Mouse (Mus musculus): ENCODE measurements at regions not wholly inside any gene's neighbourhood (a gene's known extent, or its start where the extent isn't known, plus 50 kb on each side); places are given as distances from the start of the nearest gene placed in this dataset.

- no peaks in the 10 kb centered on the region for H3K4me1 ChIP-seq (ENCODE audit: control insufficient read depth, insufficient read depth, low read length)
- no peaks in the 10 kb centered on the region for H3K9me3 ChIP-seq (replicated peaks; ENCODE audit: control insufficient read depth, low read length)
- H3K9ac ChIP-seq (ENCODE audit: low read length) = no peak overlapping the region
- 96% methylated on average over 2 of the region's 2 CpGs for WGBS
- no peak overlapping the region for H3K27ac ChIP-seq (ENCODE audit: low read depth, low read length)
- no peak for ATAC-seq
- DNase-seq (ENCODE audit: low spot score) = no peak
- H3K4me3 ChIP-seq (ENCODE audit: low read depth, low read length) = no peak overlapping the region
- no peak overlapping the region for H3K4me2 ChIP-seq (ENCODE audit: low read length)
- no peaks in the 10 kb centered on the region for H3K27me3 ChIP-seq (replicated peaks; ENCODE audit: control insufficient read depth, insufficient read depth, low read length)
- H3K36me3 ChIP-seq (ENCODE audit: control insufficient read depth, insufficient read depth, low read length) = no peaks in the 10 kb centered on the region
Measured at GRCm38 (mm10) chr12:77151471-77151870, 86.5 kb upstream of the Fut8 start.

GRCm38 (mm10) chr12:77149835-77150234 is 88.1 kb upstream of the Fut8 start:
- no peak for ATAC-seq
- no peaks in the 10 kb centered on the region for H3K9me3 ChIP-seq (replicated peaks; ENCODE audit: control insufficient read depth, low read length)
- no peak overlapping the region for H3K4me3 ChIP-seq (ENCODE audit: low read depth, low read length)

GRCm38 (mm10) chr12:77148146-77148545 is 89.8 kb upstream of the Fut8 start:
- H3K27ac ChIP-seq (ENCODE audit: low read depth, low read length) = no peak overlapping the region
- no peak overlapping the region for H3K4me3 ChIP-seq (ENCODE audit: low read depth, low read length)
- 94% methylated on average over 2 of the region's 2 CpGs for WGBS
- ATAC-seq = no peak
- no peaks in the 10 kb centered on the region for H3K27me3 ChIP-seq (replicated peaks; ENCODE audit: control insufficient read depth, insufficient read depth, low read length)
- H3K9me3 ChIP-seq (replicated peaks; ENCODE audit: control insufficient read depth, low read length) = no peaks in the 10 kb centered on the region
- no peak overlapping the region for H3K4me2 ChIP-seq (ENCODE audit: low read length)
- H3K4me1 ChIP-seq (ENCODE audit: control insufficient read depth, insufficient read depth, low read length) = no peaks in the 10 kb centered on the region
- no peak overlapping the region for H3K9ac ChIP-seq (ENCODE audit: low read length)
- no peaks in the 10 kb centered on the region for H3K36me3 ChIP-seq (ENCODE audit: control insufficient read depth, insufficient read depth, low read length)
- DNase-seq (ENCODE audit: low spot score) = no peak

More at GRCm38 (mm10) chr12:77149835-77150234, 88.1 kb upstream of the Fut8 start:
- Histone ChIP-seq H3K4me2 (ENCODE audit: low read length) (no peak overlapping the region), H3K36me3 (ENCODE audit: control insufficient read depth, insufficient read depth, low read length) (no peaks in the 10 kb centered on the region), H3K27ac (ENCODE audit: low read depth, low read length) (no peak overlapping the region), H3K4me1 (ENCODE audit: control insufficient read depth, insufficient read depth, low read length) (no peaks in the 10 kb centered on the region), H3K9ac (ENCODE audit: low read length) (no peak overlapping the region), H3K27me3 (replicated peaks; ENCODE audit: control insufficient read depth, insufficient read depth, low read length) (no peaks in the 10 kb centered on the region)
- DNase-seq (ENCODE audit: low spot score) = no peak

GRCm38 (mm10) chr12:77143958-77144357 is 94.0 kb upstream of the Fut8 start:
- H3K27me3 ChIP-seq (replicated peaks; ENCODE audit: control insufficient read depth, insufficient read depth, low read length) = no peaks in the 10 kb centered on the region
- whole genome bisulfite sequencing = 72% methylated on average over 3 of the region's 3 CpGs
- H3K9me3 ChIP-seq (replicated peaks; ENCODE audit: control insufficient read depth, low read length) = no peaks in the 10 kb centered on the region
- H3K27ac ChIP-seq (ENCODE audit: low read depth, low read length) = no peak overlapping the region
- no peak for ATAC-seq
- DNase-seq (ENCODE audit: low spot score) = no peak
- H3K4me2 ChIP-seq (ENCODE audit: low read length) = no peak overlapping the region
- H3K4me1 ChIP-seq (ENCODE audit: control insufficient read depth, insufficient read depth, low read length) = no peaks in the 10 kb centered on the region
- no peak overlapping the region for H3K9ac ChIP-seq (ENCODE audit: low read length)
- no peaks in the 10 kb centered on the region for H3K36me3 ChIP-seq (ENCODE audit: control insufficient read depth, insufficient read depth, low read length)
- H3K4me3 ChIP-seq (ENCODE audit: low read depth, low read length) = no peak overlapping the region

GRCm38 (mm10) chr12:77143521-77143920 is 94.4 kb upstream of the Fut8 start:
- Histone ChIP-seq H3K4me1 (ENCODE audit: control insufficient read depth, insufficient read depth, low read length) (no peaks in the 10 kb centered on the region), H3K36me3 (ENCODE audit: control insufficient read depth, insufficient read depth, low read length) (no peaks in the 10 kb centered on the region), H3K9me3 (replicated peaks; ENCODE audit: control insufficient read depth, low read length) (no peaks in the 10 kb centered on the region), H3K4me2 (ENCODE audit: low read length) (no peak overlapping the region), H3K27me3 (replicated peaks; ENCODE audit: control insufficient read depth, insufficient read depth, low read length) (no peaks in the 10 kb centered on the region), H3K27ac (ENCODE audit: low read depth, low read length) (no peak overlapping the region), H3K4me3 (ENCODE audit: low read depth, low read length) (no peak overlapping the region), H3K9ac (ENCODE audit: low read length) (no peak overlapping the region)
- no peak for ATAC-seq
- WGBS = 80% methylated on average over 6 of the region's 6 CpGs
- no peak for DNase-seq (ENCODE audit: low spot score)

GRCm38 (mm10) chr12:77143105-77143504 is 94.8 kb upstream of the Fut8 start:
- Histone ChIP-seq H3K9ac (ENCODE audit: low read length) (no peak overlapping the region), H3K9me3 (replicated peaks; ENCODE audit: control insufficient read depth, low read length) (no peaks in the 10 kb centered on the region), H3K36me3 (ENCODE audit: control insufficient read depth, insufficient read depth, low read length) (no peaks in the 10 kb centered on the region), H3K27ac (ENCODE audit: low read depth, low read length) (no peak overlapping the region), H3K27me3 (replicated peaks; ENCODE audit: control insufficient read depth, insufficient read depth, low read length) (no peaks in the 10 kb centered on the region), H3K4me3 (ENCODE audit: low read depth, low read length) (no peak overlapping the region), H3K4me2 (ENCODE audit: low read length) (no peak overlapping the region), H3K4me1 (ENCODE audit: control insufficient read depth, insufficient read depth, low read length) (no peaks in the 10 kb centered on the region)
- 92% methylated on average over 12 of the region's 12 CpGs for WGBS
- DNase-seq (ENCODE audit: low spot score) (no peak), ATAC-seq (no peak)

GRCm38 (mm10) chr12:77142224-77142623 is 95.7 kb upstream of the Fut8 start:
- no peaks in the 10 kb centered on the region for H3K9me3 ChIP-seq (replicated peaks; ENCODE audit: control insufficient read depth, low read length)

GRCm38 (mm10) chr12:77141260-77142201 is 96.4 kb upstream of the Fut8 start:
- WGBS = 82% methylated on average over 8 of the region's 8 CpGs
- Histone ChIP-seq H3K27ac (ENCODE audit: low read depth, low read length) (no peak overlapping the region), H3K9me3 (replicated peaks; ENCODE audit: control insufficient read depth, low read length) (no peaks in the 10 kb centered on the region), H3K36me3 (ENCODE audit: control insufficient read depth, insufficient read depth, low read length) (no peaks in the 10 kb centered on the region), H3K27me3 (replicated peaks; ENCODE audit: control insufficient read depth, insufficient read depth, low read length) (no peaks in the 10 kb centered on the region), H3K4me2 (ENCODE audit: low read length) (no peak overlapping the region), H3K9ac (ENCODE audit: low read length) (no peak overlapping the region), H3K4me3 (ENCODE audit: low read depth, low read length) (no peak overlapping the region), H3K4me1 (ENCODE audit: control insufficient read depth, insufficient read depth, low read length) (no peaks in the 10 kb centered on the region)
- DNase-seq (ENCODE audit: low spot score) (no peak), ATAC-seq (no peak)

More at GRCm38 (mm10) chr12:77142224-77142623, 95.7 kb upstream of the Fut8 start:
- WGBS = 92% methylated on average over 4 of the region's 4 CpGs
- ATAC-seq (no peak), DNase-seq (ENCODE audit: low spot score) (no peak)
- Histone ChIP-seq H3K27me3 (replicated peaks; ENCODE audit: control insufficient read depth, insufficient read depth, low read length) (no peaks in the 10 kb centered on the region), H3K4me3 (ENCODE audit: low read depth, low read length) (no peak overlapping the region), H3K27ac (ENCODE audit: low read depth, low read length) (no peak overlapping the region), H3K4me2 (ENCODE audit: low read length) (no peak overlapping the region), H3K9ac (ENCODE audit: low read length) (no peak overlapping the region), H3K36me3 (ENCODE audit: control insufficient read depth, insufficient read depth, low read length) (no peaks in the 10 kb centered on the region), H3K4me1 (ENCODE audit: control insufficient read depth, insufficient read depth, low read length) (no peaks in the 10 kb centered on the region)

- WGBS = 73% methylated on average over 6 of the region's 6 CpGs
- no peaks in the 10 kb centered on the region for H3K9me3 ChIP-seq (replicated peaks; ENCODE audit: control insufficient read depth, low read length)
- H3K4me3 ChIP-seq (ENCODE audit: low read depth, low read length) = no peak overlapping the region
- H3K27me3 ChIP-seq (replicated peaks; ENCODE audit: control insufficient read depth, insufficient read depth, low read length) = no peaks in the 10 kb centered on the region
- no peak overlapping the region for H3K4me2 ChIP-seq (ENCODE audit: low read length)
- DNase-seq (ENCODE audit: low spot score) = no peak
- no peak for ATAC-seq
- H3K27ac ChIP-seq (ENCODE audit: low read depth, low read length) = no peak overlapping the region
- H3K36me3 ChIP-seq (ENCODE audit: control insufficient read depth, insufficient read depth, low read length) = no peaks in the 10 kb centered on the region
- H3K4me1 ChIP-seq (ENCODE audit: control insufficient read depth, insufficient read depth, low read length) = no peaks in the 10 kb centered on the region
- H3K9ac ChIP-seq (ENCODE audit: low read length) = no peak overlapping the region
Measured at GRCm38 (mm10) chr12:77140656-77141055, 97.3 kb upstream of the Fut8 start.

Data from forebrain, embryonic 14.5 days (tissue).